Mouse (Mus musculus) left cerebral cortex, adult 11 months (tissue): ENCODE results near the gene Lman2.

Experiments
- DNase-seq: peaks from one replicate; pipeline ENCODE4 v3.0.0; 2022; ENCODE audit warnings: low spot score

Lman2 gene

DNA sequence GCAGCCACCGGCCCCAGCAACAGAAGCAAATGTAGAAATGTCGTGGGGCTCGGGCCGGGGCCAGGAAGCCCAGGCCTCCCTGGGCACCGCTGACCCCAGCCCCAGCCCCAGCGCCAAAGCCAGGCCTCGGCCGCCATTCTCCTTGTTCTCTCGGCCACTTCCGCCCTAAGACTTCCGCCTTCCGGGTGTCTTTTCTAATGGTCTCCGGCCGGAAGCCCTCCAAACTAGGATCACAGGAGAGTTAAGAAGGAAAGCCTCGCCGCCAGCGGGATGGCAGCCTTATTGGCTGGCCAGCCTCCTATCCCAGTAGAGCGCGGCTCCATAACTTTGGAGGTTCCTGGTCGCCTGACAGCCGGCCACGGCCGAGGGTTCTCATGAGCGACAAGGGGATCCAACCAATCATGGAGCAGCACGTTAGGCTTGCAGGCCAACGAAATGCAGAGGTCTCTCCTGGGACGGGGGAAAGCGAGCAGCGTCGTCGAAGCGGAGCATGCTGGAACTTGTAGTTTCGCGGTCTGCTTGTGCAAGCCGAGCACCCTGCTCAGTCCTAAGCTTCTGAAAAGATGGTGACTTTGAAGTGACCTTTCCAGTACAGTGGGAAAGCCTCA, at the start of gene Lman2:
Gene Lman2 (minus strand): TSS at position 331 of the 608 bp plus-strand sequence.
- DNase-seq = peak; percentile 98

- DNase-seq = no peak
These were observed 49.2 kb upstream of the Lman2 start for GRCm38 (mm10) chr13:55411826-55412225.

- DNase-seq = no peak
These were observed 46.0 kb upstream of the Lman2 start for GRCm38 (mm10) chr13:55408546-55409120.

GRCm38 (mm10) chr13:55407341-55407740, 44.8 kb upstream of the Lman2 start:
- no peak for DNase-seq

GRCm38 (mm10) chr13:55405783-55406390, 43.3 kb upstream of the Lman2 start:
- DNase-seq = no peak

- peak; percentile 62 for DNase-seq
These were observed 42.5 kb upstream of the Lman2 start for GRCm38 (mm10) chr13:55404853-55405782.

DNA sequence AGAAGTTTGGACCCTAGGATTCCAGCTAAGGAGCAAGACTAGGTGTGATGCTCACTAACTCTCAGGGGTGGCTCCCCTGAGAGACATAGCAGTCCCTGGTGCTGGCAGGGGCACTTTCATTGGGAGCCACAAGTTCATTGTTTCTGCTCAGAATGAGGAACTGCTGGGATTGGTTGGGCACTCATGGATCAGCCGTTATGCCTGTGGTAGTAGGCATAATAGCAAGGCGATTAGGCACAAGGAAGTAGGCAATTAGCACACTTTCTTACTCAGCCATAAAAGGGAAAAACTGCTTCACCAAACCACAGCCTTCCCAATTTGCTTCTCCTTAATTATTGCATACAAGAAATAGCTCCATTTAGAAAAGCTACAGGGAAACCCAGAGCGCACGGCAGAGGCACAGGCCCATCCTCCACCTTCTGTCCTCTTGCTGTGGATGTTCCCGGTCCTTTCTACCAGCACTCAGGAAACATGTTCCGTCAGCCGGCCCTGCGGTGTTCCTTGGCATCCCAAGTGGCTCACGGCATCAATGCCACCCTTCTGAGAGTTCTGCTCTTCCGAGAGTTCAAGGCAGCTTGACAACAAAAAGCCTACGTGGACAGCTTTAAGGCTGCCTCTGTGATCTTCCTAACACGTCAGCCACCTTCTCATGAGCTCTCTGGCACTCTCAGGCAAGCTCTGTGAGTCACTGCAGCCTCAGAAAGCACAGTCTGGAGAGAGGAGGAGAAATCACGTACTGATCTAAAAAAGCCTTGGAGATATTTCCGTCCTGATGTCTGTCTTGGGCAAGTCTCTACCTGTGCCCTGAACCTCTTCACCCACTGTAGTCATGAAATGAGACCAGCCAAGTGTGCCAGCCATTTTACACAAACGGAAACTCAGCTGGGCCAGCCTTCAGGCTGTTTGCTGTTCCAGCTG, 41.6 kb upstream of the Lman2 start:
- no peak for DNase-seq

DNA sequence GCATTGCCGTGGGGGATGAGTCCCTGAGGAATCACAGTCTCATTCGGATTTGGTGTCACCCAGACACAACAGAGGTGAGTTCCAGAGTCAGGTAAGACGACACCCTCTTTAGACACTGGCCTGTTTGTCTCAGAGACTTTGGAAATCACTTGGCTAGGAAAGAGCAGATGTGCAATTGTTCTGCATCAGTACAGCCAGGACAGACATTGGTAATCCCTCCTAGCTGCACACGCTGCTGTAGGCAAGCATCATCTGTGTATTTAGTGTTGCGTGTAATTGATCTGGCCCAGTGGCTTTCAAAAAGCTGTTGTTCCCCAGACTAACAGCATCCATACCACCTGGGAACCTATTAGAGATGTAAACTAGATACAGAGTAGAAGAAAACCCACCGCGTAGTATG, 40.7 kb upstream of the Lman2 start:
- DNase-seq = no peak

- no peak for DNase-seq
These were observed 37.4 kb upstream of the Lman2 start for GRCm38 (mm10) chr13:55400039-55400346.

GRCm38 (mm10) chr13:55399300-55400038, 36.9 kb upstream of the Lman2 start:
- no peak for DNase-seq

DNA sequence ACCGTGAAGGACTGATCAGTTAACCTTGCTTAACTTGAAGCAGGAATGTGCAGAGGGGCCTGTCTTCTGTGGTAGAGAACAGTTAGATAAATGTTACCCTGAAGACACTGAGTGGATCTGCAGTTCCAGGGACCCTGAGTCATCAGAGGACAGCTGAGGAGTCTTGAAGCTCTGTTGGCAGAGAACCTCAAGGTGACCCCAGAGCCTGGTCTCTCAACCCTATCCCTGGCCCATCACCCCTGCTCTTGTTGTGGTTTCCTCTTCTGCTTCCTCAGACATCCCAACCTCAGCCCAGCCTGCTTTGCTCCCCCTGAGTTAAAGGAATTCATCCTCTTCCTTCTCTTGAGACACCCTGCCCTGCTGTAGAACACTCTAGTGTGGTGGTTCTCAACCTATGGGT, 35.5 kb upstream of the Lman2 start, which contains the start of gene Slc34a1:
Gene Slc34a1 (plus strand): TSS at position 100 of the 400 bp plus-strand sequence.
- DNase-seq = no peak

- DNase-seq = no peak
These were observed 30.4 kb upstream of the Lman2 start for GRCm38 (mm10) chr13:55392933-55393332.

- no peak for DNase-seq
These were observed 29.0 kb upstream of the Lman2 start for GRCm38 (mm10) chr13:55391626-55392029.

- DNase-seq = no peak
These were observed 28.1 kb upstream of the Lman2 start for GRCm38 (mm10) chr13:55390644-55391043.

GRCm38 (mm10) chr13:55381790-55382189, 19.2 kb upstream of the Lman2 start:
- DNase-seq = peak; percentile 71

DNA sequence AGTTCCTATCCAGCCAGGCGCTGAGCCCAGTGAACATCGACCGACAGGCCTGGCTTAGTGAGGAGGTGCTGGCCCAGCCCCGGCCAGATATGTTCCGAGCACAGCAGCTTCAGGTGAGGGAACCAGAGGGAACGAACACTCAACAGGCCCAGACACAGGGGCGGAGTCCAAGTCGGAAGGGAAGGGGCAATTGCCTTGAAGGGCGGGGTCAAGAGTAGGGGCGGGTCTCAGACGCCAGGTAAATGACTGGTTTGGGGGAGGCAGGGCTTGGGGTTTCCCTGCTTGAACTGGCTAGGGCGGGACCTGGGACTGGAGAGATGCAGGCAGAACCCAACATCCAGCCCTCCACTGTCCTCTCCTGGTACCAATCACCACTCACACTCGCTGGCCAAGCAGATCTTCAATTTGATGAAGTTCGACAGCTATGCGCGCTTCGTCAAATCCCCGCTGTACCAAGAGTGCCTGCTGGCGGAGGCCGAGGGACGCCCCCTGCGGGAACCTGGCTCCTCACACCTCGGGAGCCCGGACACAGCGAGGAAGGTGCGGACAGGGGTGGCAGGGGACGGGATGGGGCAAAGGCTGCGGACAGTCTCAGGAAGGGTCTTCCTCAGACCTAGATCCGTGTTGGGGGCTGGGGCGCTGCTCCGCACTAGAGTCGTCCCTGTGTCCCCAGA, 16.5 kb upstream of the Lman2 start:
- no peak for DNase-seq

- no peak for DNase-seq
These were observed 13.3 kb upstream of the Lman2 start for GRCm38 (mm10) chr13:55375877-55376276.

GRCm38 (mm10) chr13:55374206-55374924, 11.8 kb upstream of the Lman2 start:
- DNase-seq = no peak

DNA sequence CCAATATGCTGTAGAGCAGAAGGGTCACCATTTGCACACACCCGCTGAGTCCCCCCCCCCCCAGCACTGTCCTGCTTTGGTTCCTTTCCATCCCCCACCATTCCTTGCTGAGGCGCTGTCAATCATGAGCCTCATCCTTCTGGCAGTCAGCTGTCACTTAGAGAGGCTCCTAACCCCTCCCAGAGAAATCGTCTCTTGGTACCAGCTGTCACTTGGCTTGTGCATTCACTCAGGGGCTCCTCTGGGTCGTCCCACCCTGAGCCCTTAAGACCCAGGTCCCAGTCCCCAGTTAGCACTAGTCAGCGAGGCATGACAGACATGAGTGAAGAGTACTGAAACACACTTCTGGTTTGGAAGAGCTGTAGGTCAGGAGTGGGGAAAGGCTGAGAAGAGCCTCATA, 9.2 kb upstream of the Lman2 start:
- DNase-seq = no peak
